Mouse (Mus musculus): ENCODE measurements around the gene Il6st. TPM values are rescaled to one million over a fixed set of nuclear protein-coding genes. Genes with fewer than 3 reads are reported as not detected.

Gene Il6st
- total RNA-seq, 2 experiments from 2014 or later = 1.8 to 2.3 TPM

DNA sequence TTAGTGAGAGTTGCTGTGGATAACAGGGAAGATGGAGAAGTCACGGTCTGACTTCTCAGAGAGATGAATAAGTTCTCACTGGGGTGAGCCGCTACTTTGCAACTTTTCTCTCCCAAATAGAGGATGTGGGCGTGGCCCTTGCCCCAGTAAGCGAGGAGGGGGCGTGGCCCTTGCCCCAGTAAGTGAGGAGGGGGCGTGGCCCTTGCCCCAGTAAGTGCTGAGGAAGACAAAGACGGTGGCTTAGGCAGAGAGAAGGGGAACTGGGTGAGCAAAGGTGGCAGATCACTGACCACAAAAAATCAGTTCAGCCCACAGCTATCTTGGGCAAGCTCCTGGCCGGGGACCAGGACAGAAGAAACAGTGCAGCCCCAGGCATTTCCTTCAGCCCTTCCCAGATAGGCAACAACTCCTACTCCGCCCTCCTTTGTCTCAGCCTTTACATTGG is 23.9 kb upstream of the Il6st start:
- peak; percentile 84 for ATAC-seq (replicated peaks; ENCODE audit: low FRiP score, low TSS enrichment, poor library complexity, severe bottlenecking)

- no peak for ATAC-seq (replicated peaks; ENCODE audit: low FRiP score, low TSS enrichment, poor library complexity, severe bottlenecking)
These were observed 23.2 kb upstream of the Il6st start for GRCm38 (mm10) chr13:112440668-112441067.

DNA sequence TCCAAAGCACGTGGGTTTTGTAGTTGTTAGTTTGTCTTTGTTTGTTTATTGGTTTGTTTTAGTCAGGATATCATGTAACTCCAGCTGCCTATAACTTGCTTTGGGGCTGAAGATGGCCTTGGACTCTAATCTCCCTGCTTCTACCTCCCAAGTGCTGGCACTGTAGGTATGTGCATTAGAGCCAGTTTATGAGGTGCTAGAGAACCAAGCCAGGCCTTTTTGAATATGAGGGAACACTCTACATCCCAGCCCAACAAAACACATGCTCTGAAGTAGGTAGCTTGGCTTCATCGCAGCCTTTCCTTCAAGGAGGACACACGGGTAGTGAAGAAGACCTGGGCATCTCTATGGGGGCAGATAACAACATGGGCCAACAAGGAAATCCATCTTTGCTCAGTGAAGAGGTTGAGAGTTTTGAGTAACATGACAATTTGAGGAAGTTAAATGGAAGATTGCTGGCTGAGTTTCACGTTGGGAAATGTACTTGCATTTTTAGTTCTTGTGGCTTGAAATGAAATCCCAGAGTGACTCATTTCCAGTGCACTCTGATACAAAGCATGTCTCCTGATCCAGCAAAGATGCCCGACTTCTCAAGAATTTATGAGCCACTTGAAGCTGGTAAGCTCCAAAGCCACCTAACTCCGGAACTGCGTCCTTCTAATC is 20.9 kb upstream of the Il6st start:
- ATAC-seq (replicated peaks; ENCODE audit: low FRiP score, low TSS enrichment, poor library complexity, severe bottlenecking) = no peak

DNA sequence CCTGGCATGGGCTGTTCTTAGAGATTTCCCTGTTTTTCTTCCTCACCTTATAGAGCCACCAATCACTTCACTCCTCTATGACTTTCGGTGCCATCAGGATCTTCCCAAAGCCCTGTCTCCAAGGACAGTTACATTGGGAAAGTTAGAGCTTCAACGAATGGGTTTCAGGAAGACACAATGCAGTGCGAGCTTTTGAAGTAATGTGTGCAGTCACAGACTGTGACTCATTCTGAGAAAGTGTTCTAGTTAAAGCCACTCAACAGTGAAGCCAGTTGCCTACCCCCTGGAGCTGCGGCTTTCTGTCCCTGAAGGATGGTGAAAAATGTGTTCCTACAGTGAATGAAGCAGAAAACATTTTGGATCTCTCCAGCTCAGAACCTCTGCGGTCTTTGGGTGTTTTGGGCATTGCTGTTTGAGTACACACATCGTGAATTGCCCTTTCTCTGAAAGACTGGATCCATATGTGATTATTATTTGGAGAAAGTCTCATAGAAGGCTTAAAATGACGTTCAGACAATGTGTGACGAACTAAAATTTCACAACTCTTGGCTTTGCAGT is 16.7 kb upstream of the Il6st start:
- no peak for ATAC-seq (replicated peaks; ENCODE audit: low FRiP score, low TSS enrichment, poor library complexity, severe bottlenecking)

- ATAC-seq (replicated peaks; ENCODE audit: low FRiP score, low TSS enrichment, poor library complexity, severe bottlenecking) = no peak
These were observed 13.7 kb upstream of the Il6st start for GRCm38 (mm10) chr13:112450210-112450609.

GRCm38 (mm10) chr13:112457366-112457765 is 6.5 kb upstream of the Il6st start:
- no peak for ATAC-seq (replicated peaks; ENCODE audit: low FRiP score, low TSS enrichment, poor library complexity, severe bottlenecking)

DNA sequence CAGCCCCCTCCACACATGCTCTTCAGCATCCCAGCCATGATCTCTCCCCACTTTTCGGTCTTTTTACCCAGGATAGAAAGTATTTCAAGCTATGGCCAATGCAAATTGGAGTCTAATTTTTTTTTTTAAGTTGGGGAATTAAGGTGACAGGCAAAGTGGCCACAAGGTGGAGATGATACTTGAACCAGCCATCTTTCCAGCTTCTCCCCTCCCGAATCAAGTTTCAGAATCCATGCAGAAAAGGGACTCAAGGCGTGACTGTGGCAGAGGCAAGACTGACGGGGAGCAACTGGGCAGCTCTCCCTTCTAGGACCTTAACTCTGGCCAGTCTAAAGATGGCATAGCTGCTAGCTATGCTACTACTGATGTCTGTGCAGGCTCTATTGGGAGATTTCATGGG is 5.9 kb upstream of the Il6st start:
- ATAC-seq (replicated peaks; ENCODE audit: low FRiP score, low TSS enrichment, poor library complexity, severe bottlenecking) = no peak

DNA sequence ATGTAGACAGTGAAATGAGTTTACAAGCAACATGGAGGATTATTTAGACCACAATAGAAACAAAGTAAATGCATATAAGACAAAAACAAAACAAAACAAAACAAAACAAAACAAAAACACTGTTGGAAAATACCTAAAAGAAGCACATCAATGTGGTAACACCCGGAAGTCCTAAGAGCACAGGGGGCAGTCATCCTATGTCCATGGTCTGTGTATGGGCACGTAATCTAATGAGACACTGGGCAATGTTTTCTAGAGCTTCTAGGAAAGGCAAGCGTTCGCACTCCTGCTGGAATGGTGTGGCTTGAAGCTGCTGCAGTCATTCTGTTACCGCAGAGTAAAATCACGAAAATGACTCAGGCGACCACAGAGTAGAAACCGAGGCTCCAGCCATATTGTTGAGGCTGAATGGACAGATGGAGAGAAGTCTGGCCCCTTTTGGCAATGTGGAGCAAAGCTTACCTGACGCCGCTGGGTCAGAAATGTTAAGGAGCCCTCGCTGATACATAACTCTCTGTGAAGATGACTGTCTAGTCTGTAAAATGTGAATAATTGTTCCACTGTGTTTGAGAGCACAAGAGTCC is 5.3 kb upstream of the Il6st start:
- ATAC-seq (replicated peaks; ENCODE audit: low FRiP score, low TSS enrichment, poor library complexity, severe bottlenecking) = no peak

GRCm38 (mm10) chr13:112459956-112460355 is 3.9 kb upstream of the Il6st start:
- ATAC-seq (replicated peaks; ENCODE audit: low FRiP score, low TSS enrichment, poor library complexity, severe bottlenecking) = no peak

DNA sequence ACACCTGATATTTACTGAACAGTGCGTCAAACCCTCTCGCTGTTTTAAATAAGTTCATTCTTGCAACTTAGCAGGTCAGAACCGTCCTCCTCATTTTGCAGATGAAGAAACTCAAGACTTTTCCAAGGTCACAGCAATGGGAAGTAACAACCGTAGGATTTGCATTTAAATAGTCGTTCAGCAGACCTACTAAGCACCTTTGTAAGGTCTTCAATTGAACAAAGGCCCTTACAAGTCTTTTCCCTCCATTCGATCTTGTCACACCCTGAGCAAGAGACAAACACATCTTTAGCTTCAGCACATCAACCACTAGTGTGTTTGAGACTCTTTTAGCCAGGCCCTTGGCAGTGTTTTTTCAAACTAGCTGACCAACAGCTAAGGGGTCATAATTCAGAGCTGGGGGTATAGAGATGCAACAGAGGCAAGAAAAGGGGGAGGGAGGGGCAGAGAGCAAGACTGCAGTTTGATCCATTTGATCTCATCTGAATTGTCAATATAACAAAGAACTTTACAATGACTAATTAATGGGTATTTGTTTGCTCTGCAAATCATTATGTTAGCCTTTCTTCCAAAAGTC is 1.4 kb upstream of the Il6st start:
- no peak for ATAC-seq (replicated peaks; ENCODE audit: low FRiP score, low TSS enrichment, poor library complexity, severe bottlenecking)

- peak; percentile 56 for ATAC-seq (replicated peaks; ENCODE audit: low FRiP score, low TSS enrichment, poor library complexity, severe bottlenecking)
These were observed 500 bp upstream of the Il6st start for GRCm38 (mm10) chr13:112463337-112463802.

GRCm38 (mm10) chr13:112464626-112465287 is 887 bp downstream of the Il6st start:
- no peak for ATAC-seq (replicated peaks; ENCODE audit: low FRiP score, low TSS enrichment, poor library complexity, severe bottlenecking)

DNA sequence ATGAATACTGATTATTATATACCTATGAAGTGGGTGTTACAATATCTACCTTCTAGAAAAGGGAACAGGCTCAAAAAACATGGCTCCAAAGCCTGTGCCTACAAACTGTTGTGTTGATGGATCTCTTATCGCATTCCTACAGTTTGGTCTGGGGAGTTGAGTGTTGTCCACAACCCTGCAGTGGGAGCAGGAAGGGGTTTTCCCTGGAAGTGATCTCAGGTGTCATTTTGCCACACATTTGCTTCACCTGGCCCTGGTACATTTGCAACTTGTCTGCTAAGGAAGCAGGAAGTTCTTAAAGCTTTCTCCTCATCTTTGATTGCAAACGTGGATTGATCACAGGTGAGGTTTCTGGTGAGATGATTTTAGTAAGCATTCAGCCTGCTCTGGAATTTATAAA is 1.7 kb downstream of the Il6st start:
- no peak for ATAC-seq (replicated peaks; ENCODE audit: low FRiP score, low TSS enrichment, poor library complexity, severe bottlenecking)

- no peak for ATAC-seq (replicated peaks; ENCODE audit: low FRiP score, low TSS enrichment, poor library complexity, severe bottlenecking)
These were observed 2.5 kb downstream of the Il6st start for GRCm38 (mm10) chr13:112466136-112466945.

GRCm38 (mm10) chr13:112466946-112467255 is 3.0 kb downstream of the Il6st start:
- ATAC-seq (replicated peaks; ENCODE audit: low FRiP score, low TSS enrichment, poor library complexity, severe bottlenecking) = no peak

DNA sequence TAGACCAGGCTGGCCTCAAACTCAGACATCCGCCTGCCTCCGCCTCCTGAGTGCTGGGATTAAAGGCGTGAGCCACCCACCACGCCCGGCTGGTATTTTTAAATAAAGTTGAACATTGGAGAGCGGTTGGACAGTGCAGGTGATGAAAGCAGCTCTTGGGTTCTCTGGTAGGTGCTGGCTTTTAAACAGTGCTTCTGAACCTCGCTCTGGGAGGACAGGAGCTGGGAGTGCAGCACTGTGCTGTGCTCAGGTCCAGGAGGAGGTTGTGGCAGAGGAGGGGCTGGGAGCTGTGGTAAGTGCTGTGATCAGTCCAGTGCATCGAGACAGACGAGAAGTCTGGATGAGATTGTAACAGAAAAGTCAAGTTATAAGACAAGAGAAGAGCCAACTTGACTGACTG is 3.5 kb downstream of the Il6st start:
- no peak for ATAC-seq (replicated peaks; ENCODE audit: low FRiP score, low TSS enrichment, poor library complexity, severe bottlenecking)

DNA sequence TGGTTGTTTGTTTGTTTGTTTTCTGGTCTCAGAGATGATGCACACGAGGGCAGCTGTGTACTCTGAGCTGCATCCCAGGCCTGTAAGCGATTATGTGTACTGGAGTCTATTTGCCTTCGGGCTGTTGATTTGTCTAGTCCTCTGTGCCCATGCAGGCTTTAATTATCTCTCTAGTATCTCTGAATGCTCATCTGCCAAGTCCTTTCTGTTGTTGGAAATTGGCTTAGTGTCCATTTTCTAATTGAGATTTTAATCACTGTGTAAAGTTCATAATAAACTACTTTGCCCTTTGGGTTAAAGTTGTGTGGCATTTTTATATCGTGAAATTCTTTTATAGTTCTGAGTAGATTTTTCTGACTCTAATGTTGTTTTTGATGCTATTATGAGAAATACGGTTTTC is 5.6 kb downstream of the Il6st start:
- ATAC-seq (replicated peaks; ENCODE audit: low FRiP score, low TSS enrichment, poor library complexity, severe bottlenecking) = no peak

- no peak for ATAC-seq (replicated peaks; ENCODE audit: low FRiP score, low TSS enrichment, poor library complexity, severe bottlenecking)
These were observed 7.3 kb downstream of the Il6st start for GRCm38 (mm10) chr13:112471201-112471600.

DNA sequence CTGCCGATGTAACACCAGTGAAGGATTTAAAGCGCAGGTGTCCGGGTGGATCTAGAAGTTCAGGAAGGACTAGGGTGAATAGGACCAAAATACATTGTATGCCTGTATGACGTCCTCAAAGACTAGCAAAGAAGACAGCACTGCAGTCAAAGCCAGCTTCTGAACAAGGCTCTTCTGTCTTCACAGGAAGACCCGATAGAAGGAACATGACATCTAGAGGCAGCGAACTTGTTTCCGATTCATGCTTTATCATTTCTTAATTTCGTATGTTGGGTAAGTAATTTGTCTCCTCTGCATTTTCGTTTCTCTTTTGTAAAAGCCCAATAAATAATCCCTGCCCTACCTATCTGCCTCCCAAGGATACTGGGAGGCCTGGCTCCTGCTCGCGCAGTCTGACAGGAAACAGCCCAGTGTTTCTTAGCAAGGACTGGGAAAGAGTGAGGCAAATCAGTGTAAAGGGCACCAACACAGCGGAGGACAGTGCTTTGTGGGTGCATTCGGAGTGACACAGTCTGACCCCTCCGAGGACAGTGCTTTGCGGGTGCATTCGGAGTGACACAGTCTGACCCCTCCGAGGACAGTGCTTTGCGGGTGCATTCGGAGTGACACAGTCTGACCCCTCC is 8.6 kb downstream of the Il6st start:
- ATAC-seq (replicated peaks; ENCODE audit: low FRiP score, low TSS enrichment, poor library complexity, severe bottlenecking) = no peak

Measured in megakaryocyte-erythroid progenitor cell, adult 5-6 weeks (primary cell).